Mouse (Mus musculus): ENCODE data around the gene Sun2. TPM values are rescaled to one million over a fixed set of nuclear protein-coding genes. Genes with fewer than 3 reads are reported as not detected.

Gene Sun2
- total RNA-seq, 4 experiments from 2014 or later, result 48.3 to 71.4 (median 53.9) TPM

GRCm38 (mm10) chr15:79685141-79685641 lies 57.1 kb downstream of the Sun2 start:
- no peak for DNase-seq

GRCm38 (mm10) chr15:79684616-79685015 lies 57.7 kb downstream of the Sun2 start:
- DNase-seq, result no peak

- no peak for DNase-seq
Measured at GRCm38 (mm10) chr15:79683707-79684465, 58.5 kb downstream of the Sun2 start.

GRCm38 (mm10) chr15:79683146-79683545 lies 59.2 kb downstream of the Sun2 start:
- no peak for DNase-seq

DNA sequence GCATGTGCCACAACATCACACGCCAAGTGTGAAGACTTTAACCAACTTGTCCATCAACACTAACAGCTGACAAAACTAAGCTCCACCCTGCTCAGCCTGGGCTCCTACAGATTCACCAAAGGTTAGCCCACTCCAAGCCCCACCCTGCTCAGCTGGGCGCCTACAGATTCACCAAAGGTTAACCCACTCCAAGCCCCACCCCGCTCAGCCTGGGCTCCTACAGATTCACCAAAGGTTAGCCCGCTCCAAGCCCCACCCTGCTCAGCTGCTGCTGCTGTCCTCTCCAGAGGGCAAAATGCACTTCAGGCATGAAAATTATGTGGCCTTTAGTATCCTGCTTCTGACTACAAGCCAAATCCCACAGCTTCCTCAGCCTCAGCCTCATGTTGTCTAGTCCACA lies 60.4 kb downstream of the Sun2 start:
- DNase-seq, result no peak

DNA sequence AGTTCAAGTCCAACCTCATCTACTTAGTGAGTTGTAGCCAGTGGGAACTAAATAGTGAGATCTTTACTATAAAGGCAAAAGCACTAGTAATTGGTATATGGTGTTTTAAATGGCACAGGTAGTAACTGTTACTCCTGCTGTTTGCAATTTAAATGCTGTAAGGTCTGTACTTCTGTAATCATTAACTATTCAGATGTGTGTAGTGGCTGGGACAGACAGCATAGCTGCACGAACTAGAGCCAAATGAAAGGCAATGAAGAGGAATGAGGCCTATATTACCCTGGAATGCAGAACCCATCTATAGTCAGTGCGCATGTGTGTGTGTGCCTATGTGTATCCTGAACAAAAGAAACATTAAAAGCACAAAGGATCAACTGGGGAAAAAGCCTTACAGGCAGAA lies 64.4 kb downstream of the Sun2 start:
- DNase-seq, result no peak

Other genes with a start within 250 kb of the Sun2 start
- gene Kcnj4, start 237.3 kb downstream of the Sun2 start, total RNA-seq (2022), result 1 to 10 TPM in 2 of 4 experiments, under 1 TPM in 2; 0.38 to 6.2 (median 2.8) TPM
- 1 to 10 TPM; 2.1 to 5.3 (median 2.8) TPM for gene Kdelr3, start 226.1 kb downstream of the Sun2 start, total RNA-seq (2022)
- 100 to 1,000 TPM; 277 to 438 (median 365) TPM for gene Ddx17, start 195.8 kb downstream of the Sun2 start, total RNA-seq (2022)
- gene Dmc1, start 137.4 kb downstream of the Sun2 start, total RNA-seq (2022), result 1 to 10 TPM; 1.5 to 6.3 (median 2.7) TPM
- 1 to 10 TPM; 2.8 to 6.2 (median 4.4) TPM for gene Fam227a, start 83.6 kb downstream of the Sun2 start, total RNA-seq (2022)
- 10 to 100 TPM; 21.7 to 31.1 (median 24.9) TPM for gene Cby1, start 83.3 kb downstream of the Sun2 start, total RNA-seq (2022)
- gene Tomm22, start 71.7 kb downstream of the Sun2 start, total RNA-seq (2022), result 100 to 1,000 TPM in 2 of 4 experiments, 10 to 100 TPM in 2; 95.5 to 120 (median 105) TPM
- 10 to 100 TPM; 22.8 to 30.3 (median 25.0) TPM for gene Josd1, start 54.6 kb downstream of the Sun2 start, total RNA-seq (2022)
- 10 to 100 TPM; 27.2 to 43.1 (median 32.1) TPM for gene Gtpbp1, start 51.7 kb downstream of the Sun2 start, total RNA-seq (2022)
- 10 to 100 TPM; 22.0 to 27.1 (median 23.5) TPM for gene Dnal4, start 35.3 kb upstream of the Sun2 start, total RNA-seq (2022)
- gene Nptxr, start 62.2 kb upstream of the Sun2 start, total RNA-seq (2022), result 10 to 100 TPM in 2 of 4 experiments, 1 to 10 TPM in 2; 6.4 to 11.9 (median 9.4) TPM
- gene Npcd, start 91.7 kb upstream of the Sun2 start, total RNA-seq (2022), result 1 to 10 TPM in 3 of 4 experiments, not detected in 1; 1.1 to 2.4 (median 1.6) TPM
- 10 to 100 TPM; 55.0 to 88.9 (median 65.5) TPM for gene Cbx6, start 92.2 kb upstream of the Sun2 start, total RNA-seq (2022)
- 10 to 100 TPM; 16.1 to 29.3 (median 22.9) TPM for gene Apobec3, start 149.1 kb upstream of the Sun2 start, total RNA-seq (2022)
- 10 to 100 TPM; 27.5 to 51.1 (median 40.9) TPM for gene Cbx7, start 228.6 kb upstream of the Sun2 start, total RNA-seq (2022)

Data from adrenal gland, adult 8-10 months (tissue).